Comparison of ENCODE assay signal across 8 mouse cellular contexts in genomic region chr15:77905275-77905970, GRCm38 (mm10). TPM values are rescaled to one million over a fixed set of nuclear protein-coding genes. Genes with fewer than 3 reads are reported as not detected.
DNase-seq lines count a peak whose midpoint lies in the region; ATAC-seq and TF ChIP-seq lines count a peak whose summit lies in the region.

No protein-coding gene starts in this region.

- H3K27ac ChIP-seq in cerebellum, adult 2 months (ENCODE audit: insufficient read depth, low read length): no peak overlapping the region
- H3K27ac ChIP-seq in intestine, embryonic 15.5 days: peak overlapping the region; percentile 87
- no peak overlapping the region for H3K27ac ChIP-seq in neural tube, embryonic 14.5 days (ENCODE audit: low read depth, low read length)

- no peaks in the 10 kb centered on the region; the same call in 1 of the 2 replicates for H3K4me1 ChIP-seq in cerebellum, adult 2 months (ENCODE audit: control insufficient read depth, insufficient read depth, low read length)
- peaks cover 20% of the 10 kb centered on the region for H3K4me1 ChIP-seq in intestine, embryonic 15.5 days (replicated peaks)
- H3K4me1 ChIP-seq in neural tube, embryonic 14.5 days (ENCODE audit: control insufficient read depth, insufficient read depth, low read length): 0 out of 2 replicates have a peak, but pooled peaks cover 2% of the 10 kb centered on the region

- H3K4me2 ChIP-seq in intestine, embryonic 15.5 days (replicated peaks): peak overlapping the region; percentile 69
- peak overlapping the region; percentile 47 for H3K4me2 ChIP-seq in neural tube, embryonic 14.5 days (ENCODE audit: low read depth, low read length)

- no peaks in the 10 kb centered on the region; the same call in 1 of the 2 replicates for H3K27me3 ChIP-seq in cerebellum, adult 2 months (ENCODE audit: control insufficient read depth, insufficient read depth, low read length)
- H3K27me3 ChIP-seq in intestine, embryonic 15.5 days (replicated peaks): no peaks in the 10 kb centered on the region
- no peaks in the 10 kb centered on the region for H3K27me3 ChIP-seq in neural tube, embryonic 14.5 days (ENCODE audit: control insufficient read depth, insufficient read depth, low read length)

- peak overlapping the region; percentile 42 for H3K9ac ChIP-seq in intestine, embryonic 15.5 days
- peak overlapping the region; percentile 25; the same call in 1 of the 2 replicates for H3K9ac ChIP-seq in neural tube, embryonic 14.5 days (replicated peaks; ENCODE audit: low read depth, low read length)

- DNase-seq in cerebellum, adult 2 months: peak in 1 of 2 experiments; percentile 41
- DNase-seq in cerebellum, adult 8-10 months: no peak
- peak; percentile 91 for DNase-seq in lung, adult 18-20 months
- DNase-seq in urinary bladder, postnatal 10 days (ENCODE audit: low spot score): peak; percentile 42

- H3K4me3 ChIP-seq in cerebellum, adult 2 months (replicated peaks; ENCODE audit: insufficient read depth, low read depth, low read length): peak overlapping the region; percentile 56
- peak overlapping the region; percentile 28 for H3K4me3 ChIP-seq in intestine, embryonic 15.5 days (replicated peaks)
- H3K4me3 ChIP-seq in neural tube, embryonic 14.5 days (ENCODE audit: low read depth, low read length): peak overlapping the region; percentile 27

- WGBS in cerebellum, adult 2 months: 15% methylated on average over 26 of the region's 26 CpGs
- WGBS in intestine, embryonic 15.5 days: 9% methylated on average over 26 of the region's 26 CpGs
- WGBS in neural tube, embryonic 14.5 days: 2% methylated on average over 26 of the region's 26 CpGs

- no peaks in the 10 kb centered on the region for H3K9me3 ChIP-seq in intestine, embryonic 15.5 days
- no peaks in the 10 kb centered on the region for H3K9me3 ChIP-seq in neural tube, embryonic 14.5 days (ENCODE audit: control insufficient read depth, low read length)

- no peak for TF ChIP-seq POLR2A in cerebellum, adult 2 months (IDR thresholded peaks at IDR 0.05; ENCODE audit: borderline replicate concordance, insufficient read depth, low read length)

- TF ChIP-seq CTCF in cerebellum, adult 2 months (IDR thresholded peaks at IDR 0.05; ENCODE audit: borderline replicate concordance, insufficient read depth, low read depth, low read length): no peak

- H3K36me3 ChIP-seq in intestine, embryonic 15.5 days: no peaks in the 10 kb centered on the region
- no peaks in the 10 kb centered on the region for H3K36me3 ChIP-seq in neural tube, embryonic 14.5 days (ENCODE audit: control insufficient read depth, insufficient read depth, low read length)

- ATAC-seq in common myeloid progenitor, adult 5-6 weeks (replicated peaks; ENCODE audit: low read depth, poor library complexity, severe bottlenecking): peak; percentile 93
- ATAC-seq in granulocyte monocyte progenitor cell, adult 5-6 weeks (replicated peaks; ENCODE audit: poor library complexity, severe bottlenecking): peak; percentile 93
- peak; percentile 87 for ATAC-seq in intestine, embryonic 15.5 days
- ATAC-seq in neural tube, embryonic 14.5 days (ENCODE audit: low read depth): no peak

RNA-seq across cellular contexts. Expression of gene Txn2, which starts 23.4 kb away (rescaled TPM):
- 221 and 225 TPM in 2 replicates for polyA plus RNA-seq in cerebellum, adult 2 months (2012; rRNA removed)
- total RNA-seq in common myeloid progenitor, adult 5-6 weeks (2017): 47.2 and 65.4 TPM in 2 replicates
- 214 and 226 TPM in 2 replicates for total RNA-seq in granulocyte monocyte progenitor cell, adult 5-6 weeks (2014; fragmentation: Nextera tagmentation)
- total RNA-seq in granulocyte monocyte progenitor cell, adult 5-6 weeks (2017): 65.7 and 89.0 TPM in 2 replicates
- polyA plus RNA-seq in intestine, embryonic 15.5 days (2015; fragmentation: Nextera tagmentation; extraction: Ambion mirVana): 314 and 350 TPM in 2 replicates
- polyA plus RNA-seq in neural tube, embryonic 14.5 days (2014; fragmentation: Nextera tagmentation; extraction: Ambion mirVana): 208 and 212 TPM in 2 replicates

RNA-seq across cellular contexts. Expression of gene Foxred2, which starts 51.1 kb away (rescaled TPM):
- 30.0 and 33.4 TPM in 2 replicates for polyA plus RNA-seq in cerebellum, adult 2 months (2012; rRNA removed)
- total RNA-seq in common myeloid progenitor, adult 5-6 weeks (2017): 21.6 TPM in 2 replicates
- total RNA-seq in granulocyte monocyte progenitor cell, adult 5-6 weeks (2014; fragmentation: Nextera tagmentation): 10.1 and 18.2 TPM in 2 replicates
- 16.0 and 18.5 TPM in 2 replicates for total RNA-seq in granulocyte monocyte progenitor cell, adult 5-6 weeks (2017)
- polyA plus RNA-seq in intestine, embryonic 15.5 days (2015; fragmentation: Nextera tagmentation; extraction: Ambion mirVana): 2.5 and 2.6 TPM in 2 replicates
- polyA plus RNA-seq in neural tube, embryonic 14.5 days (2014; fragmentation: Nextera tagmentation; extraction: Ambion mirVana): 9.0 and 11.2 TPM in 2 replicates
